Mouse (Mus musculus) splenic B cell, adult 2 months (primary cell): Measurements from ENCODE around the gene Phf20.
"Not testable (repeated sequence)": the region's sequence is repeated elsewhere in the genome, so short reads cannot be mapped to it uniquely, and the experiment has no call there.

Experiments used
- DNase-seq: peaks from one replicate; pipeline ENCODE4 v3.0.0-alpha.2; 2011; ENCODE audit warnings: low read depth, low spot score
- H3K27me3 ChIP-seq: 2 replicates; pipeline ENCODE4 v1.6.1; 2012; ENCODE audit warnings: mild to moderate bottlenecking, low read length, moderate library complexity, mixed read lengths; ENCODE audit not compliant: control insufficient read depth, poor library complexity, insufficient read depth, severe bottlenecking
- H3K36me3 ChIP-seq: 2 replicates; pipeline ENCODE4 v1.6.1; 2012; ENCODE audit warnings: mild to moderate bottlenecking, low read length, moderate library complexity, mixed read lengths; ENCODE audit not compliant: control insufficient read depth, poor library complexity, insufficient read depth, severe bottlenecking

The Phf20 gene

DNA sequence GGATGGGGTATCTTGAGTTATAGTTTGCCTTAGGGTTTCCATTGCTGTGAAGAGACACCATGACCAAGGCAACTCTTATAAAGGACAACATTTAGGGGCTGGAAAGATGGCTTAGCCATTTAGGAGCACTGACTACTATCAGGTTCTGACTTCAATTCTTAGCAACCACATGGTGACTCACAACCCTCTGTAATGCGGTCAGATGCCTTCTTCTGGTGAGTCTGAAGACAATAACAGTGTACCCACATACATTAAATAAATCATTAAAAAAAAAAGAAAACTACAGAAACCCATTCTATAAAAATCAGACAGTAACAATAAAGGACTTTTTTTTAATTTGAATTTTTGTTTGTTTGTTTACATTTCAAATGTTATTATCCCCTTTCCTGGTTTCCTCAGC, 32.9 kb downstream of the Phf20 start:
- Histone ChIP-seq H3K36me3 (peaks cover 5% of the 10 kb centered on the region), H3K27me3 (no peaks in the 10 kb centered on the region)
- no peak for DNase-seq

DNA sequence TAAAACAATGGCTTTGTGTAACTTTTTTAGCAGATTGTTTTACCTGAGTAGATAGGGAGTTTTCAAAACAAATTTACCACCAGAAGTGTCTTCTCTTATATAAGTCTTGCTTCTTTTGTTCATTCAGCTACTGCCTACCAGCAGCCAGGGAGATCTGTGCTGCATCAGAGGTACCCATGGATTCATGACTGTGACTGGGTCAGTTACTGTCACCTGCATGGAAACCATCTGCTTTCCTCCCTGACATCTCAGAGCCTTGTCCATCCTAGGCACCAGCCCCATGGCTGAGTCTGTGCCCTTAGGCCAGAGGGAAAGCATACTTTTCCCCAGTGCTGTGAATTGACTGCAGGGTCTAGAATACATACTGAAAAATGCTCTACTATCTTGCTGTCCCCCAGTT, 35.1 kb downstream of the Phf20 start:
- DNase-seq, result no peak
- peaks cover 9% of the 10 kb centered on the region for H3K36me3 ChIP-seq

DNA sequence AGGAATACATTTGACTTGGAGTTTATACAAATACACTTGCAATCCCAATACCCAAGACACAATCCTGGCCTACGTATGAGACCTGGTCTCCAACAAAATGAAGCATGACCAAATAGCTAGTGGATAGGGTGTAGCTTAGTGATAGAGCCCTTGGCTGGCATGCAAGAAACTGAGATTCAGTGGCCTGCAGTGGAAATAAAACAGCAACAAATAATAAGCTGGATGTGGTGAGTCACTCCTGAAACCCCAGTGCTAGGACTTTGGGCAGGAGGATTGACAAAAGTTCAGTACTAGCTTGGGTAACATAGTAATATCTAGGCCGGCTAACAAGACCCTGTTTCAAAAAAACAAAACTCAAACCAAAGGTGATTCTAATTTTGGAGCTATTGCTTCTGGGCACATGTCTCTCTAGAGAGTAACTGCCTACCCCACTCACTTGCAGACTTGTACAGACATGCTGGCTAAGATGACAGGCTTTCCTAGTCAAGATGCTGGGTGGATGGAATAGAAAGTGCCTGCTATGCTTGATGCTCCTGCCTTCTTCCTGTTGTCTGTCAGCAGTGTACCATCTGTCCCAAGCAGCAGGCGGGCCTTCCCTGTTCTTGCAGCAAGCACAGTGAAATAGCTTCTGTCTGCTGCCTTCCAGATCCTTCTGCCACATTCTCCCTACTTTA, 37.1 kb downstream of the Phf20 start:
- no peak for DNase-seq
- H3K27me3 ChIP-seq, result no peaks in the 10 kb centered on the region
- H3K36me3 ChIP-seq, result peaks cover 9% of the 10 kb centered on the region

More for the DNA sequence above, 35.1 kb downstream of the Phf20 start:
- H3K27me3 ChIP-seq, result no peaks in the 10 kb centered on the region

DNA sequence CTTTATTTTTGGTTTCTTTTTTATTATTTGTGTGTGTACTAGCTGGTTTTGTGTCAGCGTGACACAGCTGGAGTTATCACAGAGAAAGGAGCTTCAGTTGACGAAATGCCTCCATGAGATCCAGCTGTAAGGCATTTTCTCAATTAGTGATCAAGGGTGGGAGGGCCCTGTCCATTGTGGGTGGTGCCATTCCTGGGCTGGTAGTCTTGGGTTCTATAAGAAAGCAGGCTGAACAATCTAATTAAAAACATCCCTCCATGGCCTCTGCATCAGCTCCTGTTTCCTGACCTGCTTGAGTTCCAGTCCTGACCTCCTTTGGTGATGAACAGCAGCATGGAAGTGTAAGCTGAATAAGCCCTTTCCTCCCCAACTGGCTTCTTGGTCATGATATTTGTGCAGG, 37.8 kb downstream of the Phf20 start:
- H3K36me3 ChIP-seq, DNase-seq, H3K27me3 ChIP-seq: not testable (repeated sequence)

- DNase-seq, result no peak
- H3K27me3 ChIP-seq, result no peaks in the 10 kb centered on the region
- H3K36me3 ChIP-seq, result peaks cover 9% of the 10 kb centered on the region
Measured at GRCm38 (mm10) chr2:156235847-156236246, 39.6 kb downstream of the Phf20 start.

GRCm38 (mm10) chr2:156241662-156242061, 45.4 kb downstream of the Phf20 start:
- DNase-seq, result no peak
- no peaks in the 10 kb centered on the region for H3K27me3 ChIP-seq

DNA sequence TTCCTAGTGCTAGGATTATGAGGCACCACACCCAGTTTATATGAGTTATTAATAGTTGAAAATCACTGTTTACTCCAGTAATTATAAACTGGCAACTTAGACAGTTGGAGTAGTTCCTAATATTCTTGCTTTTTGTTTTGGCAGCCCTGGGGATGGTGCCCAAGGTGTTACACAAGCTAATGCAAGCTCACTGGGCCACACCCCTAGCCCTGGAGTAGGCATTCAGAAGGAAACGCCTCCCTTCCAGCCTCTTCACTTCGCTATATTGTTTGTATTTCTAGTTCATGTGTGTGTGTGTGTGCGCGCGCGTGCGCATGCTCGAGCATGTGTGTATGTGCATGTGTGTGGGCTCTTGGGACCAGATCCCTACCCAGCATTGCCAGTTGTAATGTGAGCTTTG, 46.7 kb downstream of the Phf20 start:
- Histone ChIP-seq H3K36me3 (peaks cover 3% of the 10 kb centered on the region; the same call in 1 of the 2 replicates), H3K27me3 (no peaks in the 10 kb centered on the region)
- no peak for DNase-seq

More at GRCm38 (mm10) chr2:156241662-156242061, 45.4 kb downstream of the Phf20 start:
- peaks cover 3% of the 10 kb centered on the region; the same call in 1 of the 2 replicates for H3K36me3 ChIP-seq

GRCm38 (mm10) chr2:156247599-156247998, 51.3 kb downstream of the Phf20 start:
- no peaks in the 10 kb centered on the region for H3K27me3 ChIP-seq
- no peak for DNase-seq
- peaks cover 5% of the 10 kb centered on the region; the same call in 1 of the 2 replicates for H3K36me3 ChIP-seq

- Histone ChIP-seq H3K27me3 (no peaks in the 10 kb centered on the region), H3K36me3 (peaks cover 7% of the 10 kb centered on the region; the same call in 1 of the 2 replicates)
- no peak for DNase-seq
Measured at GRCm38 (mm10) chr2:156250761-156251160, 54.5 kb downstream of the Phf20 start.

DNA sequence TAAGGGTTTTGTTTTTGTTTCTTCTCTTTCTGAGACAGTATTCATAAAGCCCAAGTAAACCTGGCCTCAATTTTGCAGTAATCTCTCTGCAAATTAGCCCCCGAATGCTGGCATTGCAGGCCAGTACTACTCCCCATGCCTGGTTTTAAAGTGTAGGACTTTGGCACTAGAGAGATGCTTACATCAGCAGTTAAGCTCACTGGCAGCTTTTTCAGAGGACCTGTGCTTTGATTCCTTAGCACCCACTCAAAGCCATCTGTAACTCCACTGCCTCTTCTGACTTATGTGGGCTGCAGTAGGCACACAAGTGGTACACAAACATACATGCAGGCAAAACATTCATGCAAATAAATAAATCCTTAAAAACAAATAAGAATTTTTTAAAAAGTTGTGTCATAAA, 55.0 kb downstream of the Phf20 start:
- Histone ChIP-seq H3K27me3 (no peaks in the 10 kb centered on the region), H3K36me3 (peaks cover 7% of the 10 kb centered on the region; the same call in 1 of the 2 replicates)
- no peak for DNase-seq

GRCm38 (mm10) chr2:156257051-156257450, 60.8 kb downstream of the Phf20 start:
- no peak for DNase-seq
- Histone ChIP-seq H3K36me3 (peaks cover 4% of the 10 kb centered on the region; the same call in 1 of the 2 replicates), H3K27me3 (no peaks in the 10 kb centered on the region)

- DNase-seq, result peak; percentile 29
- Histone ChIP-seq H3K27me3 (no peaks in the 10 kb centered on the region), H3K36me3 (0 out of 2 replicates have a peak, but pooled peaks cover 2% of the 10 kb centered on the region)
Measured at GRCm38 (mm10) chr2:156257922-156258761, 61.9 kb downstream of the Phf20 start.

GRCm38 (mm10) chr2:156260968-156261367, 64.7 kb downstream of the Phf20 start:
- Histone ChIP-seq H3K27me3 (no peaks in the 10 kb centered on the region), H3K36me3 (no peaks in the 10 kb centered on the region; the same call in none of the 2 replicates)
- peak; percentile 36 for DNase-seq

- Histone ChIP-seq H3K27me3 (no peaks in the 10 kb centered on the region), H3K36me3 (no peaks in the 10 kb centered on the region; the same call in none of the 2 replicates)
- DNase-seq, result no peak
Measured at GRCm38 (mm10) chr2:156263204-156263893, 67.1 kb downstream of the Phf20 start.
